Mouse (Mus musculus) stomach, postnatal 0 days (tissue): ENCODE measurements around the gene Gm15448. TPM values are rescaled to one million over a fixed set of nuclear protein-coding genes. Genes with fewer than 3 reads are reported as not detected.
"Not testable (repeated sequence)": the region's sequence is repeated elsewhere in the genome, so short reads cannot be mapped to it uniquely, and the experiment has no call there.

Experiments
- ATAC-seq: fragments of 200-750 bp; cut with Nextera tagmentation; 2 replicates; pipeline ENCODE4 v1.8.0; 2017; ENCODE audit not compliant: low FRiP score, low TSS enrichment
- DNase-seq: peaks from one replicate; pipeline ENCODE4 v3.0.0-alpha.2; 2016; ENCODE audit warnings: low spot score
- H3K27ac ChIP-seq: fragments of 300-500 bp; sonication (generic); replicated peaks from 2 replicates; pipeline ENCODE4 v1.5.1; 2014; ENCODE audit warnings: mild to moderate bottlenecking, control low read depth
- H3K27me3 ChIP-seq: fragments of 300-500 bp; sonication (generic); 2 replicates; pipeline ENCODE4 v1.6.1; 2014; ENCODE audit warnings: low read length; ENCODE audit not compliant: control insufficient read depth, insufficient read depth
- H3K36me3 ChIP-seq: fragments of 300-500 bp; sonication (generic); 2 replicates; pipeline ENCODE4 v1.6.1; 2014; ENCODE audit warnings: low read length, mixed read lengths; ENCODE audit not compliant: control insufficient read depth, insufficient read depth
- H3K4me1 ChIP-seq: fragments of 300-500 bp; sonication (generic); replicated peaks from 2 replicates; pipeline ENCODE4 v1.6.1; 2014; ENCODE audit warnings: antibody characterized with exemption; ENCODE audit not compliant: control insufficient read depth, insufficient read depth
- H3K4me2 ChIP-seq: fragments of 300-500 bp; sonication (generic); replicated peaks from 2 replicates; pipeline ENCODE4 v1.6.1; 2014; ENCODE audit warnings: low read depth, mild to moderate bottlenecking, control low read depth, moderate library complexity
- H3K4me3 ChIP-seq: fragments of 300-500 bp; sonication (generic); 2 replicates; pipeline ENCODE4 v1.5.1; 2014; ENCODE audit warnings: low read depth, low read length, control low read depth
- H3K9ac ChIP-seq: fragments of 300-500 bp; sonication (generic); 2 replicates; pipeline ENCODE4 v1.6.1; 2014; ENCODE audit warnings: mild to moderate bottlenecking, low read length, control low read depth, mixed read lengths
- H3K9me3 ChIP-seq: fragments of 300-500 bp; sonication (generic); 2 replicates; pipeline ENCODE4 v1.6.1; 2016; ENCODE audit warnings: low read length; ENCODE audit not compliant: control insufficient read depth
- CTCF ChIP-seq: IDR thresholded peaks from 2 replicates; pipeline ENCODE4 v1.5.1; 2016; ENCODE audit warnings: antibody characterized with exemption, low read depth, mild to moderate bottlenecking, moderate library complexity
- WGBS: fragments of 180-500 bp; shearing (Covaris S2); extraction: QIAGEN DNeasy Blood & Tissue Kit; methylation state at CpG from one replicate; pipeline ENCODE4 v1.1.7; 2014; 5-methylcytosine and 5-hydroxymethylcytosine counted together
- polyA plus RNA-seq: library from polyadenylated mRNA; unstranded; fragments of >200 nt; fragmentation: Nextera tagmentation; extraction: Ambion mirVana; gene quantifications from 2 replicates; pipeline ENCODE4 v1.2.1, GENCODE M21; 2015

Gene Gm15448
- 0.05 TPM in 1 of 2 replicates, not detected in the other for polyA plus RNA-seq

DNA sequence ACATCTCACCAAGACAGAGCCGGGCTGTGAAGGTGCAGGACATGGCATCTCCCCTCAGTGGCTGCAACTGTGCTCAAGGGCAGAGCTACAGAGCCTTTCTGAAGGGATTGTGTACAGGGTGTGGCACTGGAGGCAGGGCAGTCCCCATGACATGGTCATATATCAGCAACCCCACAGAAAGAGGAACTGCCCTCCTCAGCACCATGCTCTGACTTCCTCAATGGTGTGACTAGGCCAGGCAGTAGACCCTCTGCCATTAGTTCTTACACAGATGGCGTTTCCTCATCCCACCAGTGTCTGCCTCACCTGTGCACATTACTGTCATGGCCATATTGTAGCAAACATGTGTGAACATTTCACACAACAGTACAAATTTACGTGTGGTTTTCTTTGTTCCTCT is at the start of gene Gm15448:
TSS of gene Gm15448 (minus strand) at position 89 of the 400 bp plus-strand sequence.
- not testable (repeated sequence) for H3K27me3 ChIP-seq, H3K9ac ChIP-seq, H3K27ac ChIP-seq, H3K36me3 ChIP-seq, ATAC-seq, H3K4me2 ChIP-seq, H3K4me1 ChIP-seq, H3K4me3 ChIP-seq, H3K9me3 ChIP-seq, DNase-seq
- WGBS: 26% methylated on average over 1 of the region's 3 CpGs

DNA sequence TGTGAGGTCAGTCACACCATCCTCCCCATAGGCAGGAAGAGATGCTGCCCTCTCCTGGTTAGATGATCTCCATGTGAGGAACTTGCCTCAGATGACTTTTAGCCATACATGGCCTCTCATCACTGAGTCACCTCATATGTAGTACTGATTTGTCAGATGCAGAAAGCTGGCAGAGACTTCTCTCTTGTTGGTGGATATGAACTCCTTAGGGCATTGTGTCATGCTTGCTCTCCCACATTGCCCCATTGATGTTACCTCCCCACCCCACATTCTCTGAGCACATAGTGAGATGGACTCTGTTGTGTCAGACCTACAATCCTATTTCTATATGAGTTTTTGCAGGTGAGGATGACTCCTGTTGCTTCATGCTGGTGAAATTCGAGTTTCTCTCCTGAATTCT is 49.5 kb upstream of the Gm15448 start:
- not testable (repeated sequence) for ATAC-seq, H3K4me3 ChIP-seq
- whole genome bisulfite sequencing: no CpG with 5 or more reads among the region's 1 CpGs

DNA sequence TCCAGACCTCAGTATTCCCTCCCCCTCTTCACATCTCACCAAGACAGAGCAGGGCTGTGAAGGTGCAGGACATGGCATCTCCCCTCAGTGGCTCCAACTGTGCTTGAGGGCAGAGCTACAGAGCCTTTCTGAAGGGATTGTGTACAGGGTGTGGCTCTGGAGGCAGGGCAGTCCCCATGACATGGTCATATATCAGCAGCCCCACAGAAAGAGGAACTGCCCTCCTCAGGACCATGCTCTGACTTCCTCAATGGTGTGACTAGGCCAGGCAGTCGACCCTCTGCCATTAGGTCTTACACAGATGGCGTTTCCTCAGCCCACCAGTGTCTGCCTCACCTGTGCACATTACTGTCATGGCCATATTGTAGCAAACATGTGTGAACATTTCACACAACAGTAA is 19.5 kb upstream of the Gm15448 start, which contains the start of gene Pira2:
TSS of gene Pira2 (minus strand) at position 101 of the 400 bp plus-strand sequence.
- H3K9ac ChIP-seq, H3K4me2 ChIP-seq, H3K4me3 ChIP-seq, H3K36me3 ChIP-seq, H3K27ac ChIP-seq, H3K9me3 ChIP-seq, H3K4me1 ChIP-seq, H3K27me3 ChIP-seq, ATAC-seq, DNase-seq: not testable (repeated sequence)
- no CpG with 5 or more reads among the region's 2 CpGs for WGBS

More for the DNA sequence above, 49.5 kb upstream of the Gm15448 start:
- not testable (repeated sequence) for H3K9ac ChIP-seq, H3K9me3 ChIP-seq, H3K27ac ChIP-seq, H3K27me3 ChIP-seq, H3K4me2 ChIP-seq, H3K4me1 ChIP-seq, H3K36me3 ChIP-seq, DNase-seq

DNA sequence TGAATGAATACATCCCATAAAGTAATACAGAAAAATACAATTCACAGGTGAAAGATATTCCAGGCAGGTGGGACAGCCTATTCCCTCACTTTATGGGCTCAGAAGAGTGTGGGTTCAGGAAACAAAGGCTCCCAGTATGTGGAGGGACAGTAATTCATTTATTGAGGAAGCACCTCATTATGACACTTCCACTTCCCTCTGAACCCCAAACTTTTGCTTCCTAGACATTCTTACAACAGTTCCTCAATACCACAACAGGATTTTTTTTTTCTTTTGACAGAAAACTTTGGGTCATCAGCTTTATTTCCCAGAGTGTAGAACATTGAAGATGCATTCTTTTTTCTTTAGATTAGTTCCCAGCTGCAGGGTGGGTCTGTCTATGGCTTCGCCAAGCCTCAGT is 12.4 kb upstream of the Gm15448 start:
- H3K4me2 ChIP-seq, DNase-seq, H3K4me3 ChIP-seq, H3K4me1 ChIP-seq, H3K36me3 ChIP-seq, H3K9me3 ChIP-seq, H3K9ac ChIP-seq, H3K27ac ChIP-seq, ATAC-seq, H3K27me3 ChIP-seq: not testable (repeated sequence)
- no CpG with 5 or more reads among the region's 1 CpGs for WGBS

DNA sequence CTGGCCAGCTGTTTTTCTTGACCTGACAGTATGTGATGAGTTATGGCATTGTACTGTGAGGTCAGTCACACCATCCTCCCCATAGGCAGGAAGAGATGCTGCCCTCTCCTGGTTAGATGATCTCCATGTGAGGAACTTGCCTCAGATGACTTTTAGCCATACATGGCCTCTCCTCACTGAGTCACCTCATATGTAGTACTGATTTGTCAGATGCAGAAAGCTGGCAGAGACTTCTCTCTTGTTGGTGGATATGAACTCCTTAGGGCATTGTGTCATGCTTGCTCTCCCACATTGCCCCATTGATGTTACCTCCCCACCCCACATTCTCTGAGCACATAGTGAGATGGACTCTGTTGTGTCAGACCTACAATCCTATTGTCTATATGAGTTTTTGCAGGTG is 5.1 kb upstream of the Gm15448 start:
- not testable (repeated sequence) for ATAC-seq, DNase-seq

DNA sequence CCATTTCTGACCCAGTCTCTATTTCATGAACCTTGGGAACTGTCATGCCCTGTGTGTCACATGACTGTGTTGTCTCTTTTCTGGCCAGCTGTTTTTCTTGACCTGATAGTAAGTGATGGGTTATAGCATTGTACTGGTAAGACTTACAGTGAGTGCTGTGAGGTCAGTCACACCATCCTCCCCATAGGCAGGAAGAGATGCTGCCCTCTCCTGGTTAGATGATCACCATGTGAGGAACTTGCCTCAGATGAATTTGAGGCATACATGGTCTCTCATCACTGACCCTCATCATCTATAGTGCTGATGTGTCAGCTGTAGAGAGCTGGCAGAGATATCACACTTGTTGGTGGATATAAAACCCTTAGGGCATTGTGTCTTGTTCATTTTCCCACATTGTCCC is 13.6 kb downstream of the Gm15448 start:
- ATAC-seq, H3K27me3 ChIP-seq, DNase-seq, H3K4me1 ChIP-seq, H3K4me3 ChIP-seq, H3K27ac ChIP-seq, H3K9me3 ChIP-seq, H3K9ac ChIP-seq, H3K36me3 ChIP-seq, H3K4me2 ChIP-seq: not testable (repeated sequence)
- TF ChIP-seq CTCF: peak; percentile 21; the same call in 1 of the 2 replicates

More for the DNA sequence above, 5.1 kb upstream of the Gm15448 start:
- not testable (repeated sequence) for H3K4me3 ChIP-seq, H3K36me3 ChIP-seq, H3K9ac ChIP-seq, H3K9me3 ChIP-seq, H3K27me3 ChIP-seq, H3K27ac ChIP-seq, H3K4me1 ChIP-seq, H3K4me2 ChIP-seq

DNA sequence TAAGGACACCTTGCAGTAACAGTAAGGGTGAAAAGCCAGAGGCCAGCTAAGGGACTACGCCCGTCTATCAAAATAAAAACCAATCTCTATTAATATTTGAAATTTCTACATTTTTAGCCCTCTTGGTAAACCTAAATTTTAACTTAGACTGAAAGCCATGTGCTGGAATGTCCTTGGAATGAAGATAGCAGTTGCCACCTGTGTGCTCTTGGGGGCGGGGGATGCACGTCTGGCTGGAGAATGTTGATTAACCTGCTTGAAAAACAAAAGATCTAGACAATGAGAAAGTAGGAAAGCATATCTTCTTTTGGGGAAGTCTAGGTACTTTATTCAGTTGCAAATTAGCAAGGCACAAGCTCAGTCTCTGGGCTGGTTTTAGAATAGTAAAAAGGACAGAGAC is 22.6 kb downstream of the Gm15448 start:
- H3K4me2 ChIP-seq, H3K27me3 ChIP-seq, DNase-seq, H3K4me3 ChIP-seq, H3K27ac ChIP-seq, H3K4me1 ChIP-seq, ATAC-seq, H3K9ac ChIP-seq, H3K36me3 ChIP-seq, H3K9me3 ChIP-seq: not testable (repeated sequence)
- WGBS: 83% methylated on average over 4 of the region's 4 CpGs

DNA sequence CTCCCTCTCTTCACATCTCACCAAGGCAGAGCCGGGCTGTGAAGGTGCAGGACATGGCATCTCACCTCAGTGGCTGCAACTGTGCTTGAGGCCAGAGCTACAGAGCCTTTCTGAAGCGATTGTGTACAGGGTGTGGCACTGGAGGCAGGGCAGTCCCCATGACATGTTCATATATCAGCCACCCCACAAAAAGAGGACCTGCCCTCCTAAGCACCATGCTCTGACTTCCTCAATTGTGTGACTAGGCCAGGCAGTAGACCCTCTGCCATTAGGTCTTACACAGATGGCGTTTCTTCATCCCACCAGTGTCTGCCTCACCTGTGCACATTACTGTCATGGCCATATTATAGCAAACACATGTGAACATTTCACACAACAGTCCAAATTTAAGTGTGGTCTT is 25.5 kb downstream of the Gm15448 start:
- H3K9ac ChIP-seq, DNase-seq, H3K27me3 ChIP-seq, H3K27ac ChIP-seq, H3K36me3 ChIP-seq, H3K9me3 ChIP-seq, H3K4me1 ChIP-seq, H3K4me2 ChIP-seq, ATAC-seq, H3K4me3 ChIP-seq: not testable (repeated sequence)
- 69% methylated on average over 3 of the region's 3 CpGs for WGBS

DNA sequence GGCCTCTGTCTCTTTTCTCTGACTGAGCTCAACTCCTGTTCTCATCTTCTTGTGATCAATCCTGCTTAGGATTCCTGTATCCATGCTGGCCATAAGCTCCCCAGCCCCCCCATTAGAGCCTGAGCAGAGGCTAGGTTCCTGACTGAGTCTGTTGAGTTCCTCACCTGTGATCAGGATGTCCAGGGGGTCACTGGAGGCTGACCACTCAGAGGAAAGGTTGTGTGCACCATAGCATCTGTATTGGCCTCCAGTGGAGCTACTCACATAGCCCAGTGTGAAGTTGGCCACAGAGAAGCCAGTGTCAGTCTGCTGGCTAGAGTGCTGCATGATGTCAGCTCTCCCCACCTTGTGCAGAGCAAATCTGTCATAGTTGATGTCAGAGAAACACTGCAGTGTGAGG is 29.2 kb downstream of the Gm15448 start:
- H3K36me3 ChIP-seq, H3K4me2 ChIP-seq, H3K4me3 ChIP-seq, H3K4me1 ChIP-seq, H3K9ac ChIP-seq, H3K9me3 ChIP-seq, DNase-seq, ATAC-seq, H3K27me3 ChIP-seq, H3K27ac ChIP-seq: not testable (repeated sequence)
